In genomic region chr6:90551251-90551650, GRCm38 (mm10) we compare ENCODE assay signal across 8 mouse cellular contexts. TPM values are rescaled to one million over a fixed set of nuclear protein-coding genes. Genes with fewer than 3 reads are reported as not detected.
DNase-seq lines count a peak whose midpoint lies in the region; ATAC-seq and TF ChIP-seq lines count a peak whose summit lies in the region.

No protein-coding gene starts in this region.

- H3K27me3 ChIP-seq in erythroblast, embryonic 14.5 days (ENCODE audit: control insufficient read depth), result no peaks in the 10 kb centered on the region; the same call in 1 of the 2 replicates
- H3K27me3 ChIP-seq in hindbrain, embryonic 16.5 days (replicated peaks; ENCODE audit: control insufficient read depth, insufficient read depth, low read length), result no peaks in the 10 kb centered on the region
- H3K27me3 ChIP-seq in midbrain, postnatal 0 days (ENCODE audit: insufficient read depth, low read length), result no peaks in the 10 kb centered on the region

- H3K9me3 ChIP-seq in erythroblast, embryonic 14.5 days (ENCODE audit: control insufficient read depth, low read length), result no peaks in the 10 kb centered on the region
- no peaks in the 10 kb centered on the region for H3K9me3 ChIP-seq in hindbrain, embryonic 16.5 days (ENCODE audit: control insufficient read depth, low read length)
- no peaks in the 10 kb centered on the region for H3K9me3 ChIP-seq in midbrain, postnatal 0 days (ENCODE audit: low read length)

- H3K27ac ChIP-seq in layer of hippocampus, adult 2 months, result peak overlapping the region; percentile 77; the same call in 1 of the 2 replicates
- no peak overlapping the region for H3K27ac ChIP-seq in hindbrain, embryonic 16.5 days (ENCODE audit: low read depth, low read length)
- no peak overlapping the region for H3K27ac ChIP-seq in midbrain, postnatal 0 days (ENCODE audit: low read depth, low read length)

- H3K36me3 ChIP-seq in erythroblast, embryonic 14.5 days (ENCODE audit: control insufficient read depth), result no peaks in the 10 kb centered on the region
- no peaks in the 10 kb centered on the region for H3K36me3 ChIP-seq in hindbrain, embryonic 16.5 days (ENCODE audit: control insufficient read depth, insufficient read depth, low read length)
- H3K36me3 ChIP-seq in midbrain, postnatal 0 days (ENCODE audit: insufficient read depth, low read length), result no peaks in the 10 kb centered on the region

- H3K4me2 ChIP-seq in hindbrain, embryonic 16.5 days (ENCODE audit: low read length), result peak overlapping the region; percentile 44
- peak overlapping the region; percentile 33 for H3K4me2 ChIP-seq in midbrain, postnatal 0 days (ENCODE audit: low read depth, low read length, poor library complexity, severe bottlenecking)

- no peak for ATAC-seq in erythroblast, adult 5-6 weeks (replicated peaks; ENCODE audit: low FRiP score, poor library complexity, severe bottlenecking)
- ATAC-seq in hindbrain, embryonic 16.5 days, result no peak; the same call in 1 of the 2 replicates
- no peak for ATAC-seq in midbrain, postnatal 0 days (ENCODE audit: low FRiP score)

- peaks cover 4% of the 10 kb centered on the region for H3K4me1 ChIP-seq in erythroblast, embryonic 14.5 days (ENCODE audit: control insufficient read depth)
- no peaks in the 10 kb centered on the region for H3K4me1 ChIP-seq in hindbrain, embryonic 16.5 days (ENCODE audit: control insufficient read depth, insufficient read depth, low read depth, low read length)
- H3K4me1 ChIP-seq in midbrain, postnatal 0 days (ENCODE audit: insufficient read depth, low read length), result no peaks in the 10 kb centered on the region

- no peak for DNase-seq in layer of hippocampus, adult 2 months (ENCODE audit: low spot score in 2 of 2)
- DNase-seq in layer of hippocampus, adult 11-12 months (ENCODE audit: low spot score), result no peak
- no peak for DNase-seq in midbrain, postnatal 0 days (ENCODE audit: low spot score)
- no peak for DNase-seq in thymus, postnatal 25 days
- DNase-seq in cerebellum, postnatal 25 days, result no peak

- TF ChIP-seq CTCF in layer of hippocampus, adult 2 months (conservative IDR thresholded peaks at IDR 0.05), result no peak
- no peak for TF ChIP-seq CTCF in midbrain, postnatal 0 days (IDR thresholded peaks at IDR 0.05)

- peak overlapping the region; percentile 32 for H3K4me3 ChIP-seq in erythroblast, embryonic 14.5 days (replicated peaks)
- peak overlapping the region; percentile 42 for H3K4me3 ChIP-seq in layer of hippocampus, adult 2 months
- peak overlapping the region; percentile 32 for H3K4me3 ChIP-seq in hindbrain, embryonic 16.5 days (ENCODE audit: low read length)
- peak overlapping the region; percentile 18 for H3K4me3 ChIP-seq in midbrain, postnatal 0 days (ENCODE audit: low read depth, low read length)

- H3K9ac ChIP-seq in hindbrain, embryonic 16.5 days (ENCODE audit: low read depth, low read length), result peak overlapping the region; percentile 47
- no peak overlapping the region for H3K9ac ChIP-seq in midbrain, postnatal 0 days (replicated peaks; ENCODE audit: low read length, poor library complexity, severe bottlenecking)

RNA-seq across cellular contexts. Expression of gene Slc41a3, which starts 53.3 kb away (rescaled TPM):
- polyA plus RNA-seq in erythroblast, embryonic 14.5 days (2012), result 15.7 and 16.6 TPM in 2 replicates
- total RNA-seq in erythroblast, adult 5-6 weeks (2015; ENCODE audit: low replicate concordance), result 1.3 and 1.5 TPM in 2 replicates
- 1.8 and 2.7 TPM in 2 replicates for total RNA-seq in erythroblast, adult 5-6 weeks (2017; ENCODE audit: low replicate concordance)
- total RNA-seq in layer of hippocampus, adult 2 months (2021), result 1 to 10 TPM; 4.0 to 4.1 TPM
- polyA plus RNA-seq in hindbrain, embryonic 16.5 days (2015; fragmentation: Nextera tagmentation; extraction: Ambion mirVana), result 9.8 and 12.7 TPM in 2 replicates
- total RNA-seq in midbrain, postnatal 0 days (2014; rRNA removed), result 14.8 and 15.2 TPM in 2 replicates
- polyA plus RNA-seq in midbrain, postnatal 0 days (2015; fragmentation: Nextera tagmentation; extraction: Ambion mirVana), result 14.4 and 14.9 TPM in 2 replicates
